Mouse (Mus musculus): ENCODE measurements around the gene Gfm1. TPM values are rescaled to one million over a fixed set of nuclear protein-coding genes. Genes with fewer than 3 reads are reported as not detected.

The Gfm1 gene
- polyA plus RNA-seq, 1 experiment = 8.0 TPM

DNA sequence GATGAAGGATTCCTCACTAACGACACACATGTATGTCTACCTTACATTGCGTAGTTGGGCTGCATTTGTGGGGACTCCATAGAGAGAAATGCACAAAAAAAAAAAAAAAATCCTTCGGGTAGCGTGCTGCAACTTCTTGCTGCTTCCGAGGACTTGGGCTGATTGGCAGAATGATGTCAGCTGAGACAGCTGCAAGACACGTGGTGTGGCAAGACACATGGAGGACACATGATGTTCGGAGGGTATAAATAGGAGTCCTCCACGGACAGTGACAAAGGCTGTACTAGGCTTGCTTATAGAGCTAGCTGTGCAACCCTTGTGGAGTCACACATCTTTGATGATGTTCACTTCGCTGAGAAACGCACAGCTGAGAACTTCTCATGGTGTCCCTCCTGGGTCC lies 52.5 kb downstream of the Gfm1 start:
- Histone ChIP-seq H3K4me3 (replicated peaks; ENCODE audit: control insufficient read depth, low read depth, low read length) (no peak overlapping the region), H3K27ac (ENCODE audit: control insufficient read depth, insufficient read depth, low read depth, low read length, poor library complexity) (no peak overlapping the region), H3K4me1 (ENCODE audit: control insufficient read depth, insufficient read depth, low read length) (no peaks in the 10 kb centered on the region)
- TF ChIP-seq POLR2A (IDR thresholded peaks at IDR 0.05; ENCODE audit: borderline replicate concordance, control insufficient read depth, low read depth, low read length) = no peak
- no peak for TF ChIP-seq CTCF (IDR thresholded peaks at IDR 0.05; ENCODE audit: control insufficient read depth, insufficient read depth, low read length)
- 86% methylated on average over 10 of the region's 10 CpGs for WGBS

DNA sequence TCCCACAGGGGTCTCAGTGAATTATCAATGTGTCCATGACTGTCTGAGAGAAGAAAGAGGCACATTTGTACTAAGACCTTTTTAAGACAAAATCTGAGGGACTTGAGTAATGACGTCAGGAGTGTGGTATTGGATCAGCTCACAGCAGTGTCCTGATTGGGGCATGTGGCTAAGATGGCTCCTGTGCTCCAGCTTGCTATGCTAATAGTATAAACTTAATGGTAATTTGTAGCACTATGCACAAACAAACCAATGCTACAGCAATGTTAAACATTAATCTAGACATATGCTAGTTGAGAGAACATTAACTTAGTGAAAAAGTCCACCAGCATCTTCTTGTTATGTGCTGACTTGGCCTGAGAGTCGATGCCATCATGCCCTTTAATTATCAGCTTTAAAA lies 55.3 kb downstream of the Gfm1 start:
- Histone ChIP-seq H3K27ac (ENCODE audit: control insufficient read depth, insufficient read depth, low read depth, low read length, poor library complexity) (no peak overlapping the region), H3K4me1 (ENCODE audit: control insufficient read depth, insufficient read depth, low read length) (no peaks in the 10 kb centered on the region), H3K4me3 (replicated peaks; ENCODE audit: control insufficient read depth, low read depth, low read length) (no peak overlapping the region)
- 78% methylated on average over 2 of the region's 2 CpGs for WGBS
- TF ChIP-seq CTCF (IDR thresholded peaks at IDR 0.05; ENCODE audit: control insufficient read depth, insufficient read depth, low read length) (no peak), POLR2A (IDR thresholded peaks at IDR 0.05; ENCODE audit: borderline replicate concordance, control insufficient read depth, low read depth, low read length) (no peak)

DNA sequence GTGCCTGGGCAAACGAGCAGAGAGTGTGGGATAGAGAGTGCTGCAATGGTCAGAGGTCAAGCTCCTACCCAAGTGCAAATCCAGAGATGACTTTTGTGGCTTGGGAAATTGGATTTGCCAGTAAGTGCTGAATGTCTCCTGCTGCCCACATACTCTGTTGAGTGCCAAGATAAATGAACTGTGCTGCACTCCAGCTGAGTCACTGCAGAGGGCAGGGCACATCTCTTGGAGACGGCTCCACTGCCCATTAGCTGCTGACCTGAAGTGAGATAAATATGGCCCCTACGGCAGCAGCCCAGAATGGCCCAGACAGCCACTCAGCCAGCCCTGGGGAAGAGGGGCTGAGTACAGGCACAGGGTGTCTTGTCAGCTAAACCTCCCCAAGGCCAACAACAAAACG lies 60.3 kb downstream of the Gfm1 start:
- TF ChIP-seq CTCF (IDR thresholded peaks at IDR 0.05; ENCODE audit: control insufficient read depth, insufficient read depth, low read length) (no peak), POLR2A (IDR thresholded peaks at IDR 0.05; ENCODE audit: borderline replicate concordance, control insufficient read depth, low read depth, low read length) (no peak)
- Histone ChIP-seq H3K4me3 (replicated peaks; ENCODE audit: control insufficient read depth, low read depth, low read length) (no peak overlapping the region), H3K27ac (ENCODE audit: control insufficient read depth, insufficient read depth, low read depth, low read length, poor library complexity) (no peak overlapping the region), H3K4me1 (ENCODE audit: control insufficient read depth, insufficient read depth, low read length) (no peaks in the 10 kb centered on the region; the same call in 1 of the 2 replicates)
- 62% methylated on average over 4 of the region's 4 CpGs for WGBS

DNA sequence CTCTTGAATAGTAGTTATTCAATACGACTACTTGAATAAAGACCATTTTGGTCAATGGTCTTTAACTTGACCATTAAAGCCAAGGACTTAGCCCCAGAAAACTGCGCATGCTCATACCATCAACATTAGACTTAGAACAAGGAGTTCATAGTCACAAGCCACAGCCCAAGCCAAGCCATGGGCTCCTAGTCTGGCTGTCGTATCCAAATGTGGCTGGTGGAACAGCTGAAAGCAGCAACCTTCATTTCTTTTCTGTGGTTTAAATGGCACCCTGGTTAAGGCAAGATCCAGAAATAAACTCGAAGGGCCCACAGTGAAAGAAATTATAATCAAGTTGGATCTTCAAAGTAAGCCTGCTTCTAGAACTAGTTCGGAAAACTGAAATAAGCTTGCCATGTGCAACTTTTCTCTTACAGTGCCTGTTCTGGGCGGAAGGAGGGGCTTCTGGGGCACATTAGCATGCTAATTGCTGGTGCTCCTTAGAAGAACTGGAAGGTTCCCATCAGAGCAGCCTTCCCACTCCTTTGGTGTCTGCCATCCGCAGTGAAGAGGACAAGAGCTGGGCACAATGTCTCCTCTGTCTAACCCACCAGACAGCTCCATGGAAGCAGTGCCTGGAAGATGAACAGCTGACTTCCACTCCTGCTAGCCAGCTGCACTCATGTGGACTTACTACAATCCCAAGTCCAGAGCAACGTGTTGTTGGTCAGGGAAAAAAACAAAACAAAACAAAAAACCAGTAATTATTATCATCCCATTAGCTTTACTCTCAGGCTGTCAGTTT lies 62.4 kb downstream of the Gfm1 start:
- Histone ChIP-seq H3K27ac (ENCODE audit: control insufficient read depth, insufficient read depth, low read depth, low read length, poor library complexity) (no peak overlapping the region), H3K4me3 (replicated peaks; ENCODE audit: control insufficient read depth, low read depth, low read length) (no peak overlapping the region), H3K4me1 (ENCODE audit: control insufficient read depth, insufficient read depth, low read length) (no peaks in the 10 kb centered on the region; the same call in 1 of the 2 replicates)
- WGBS = 77% methylated on average over 8 of the region's 8 CpGs
- TF ChIP-seq CTCF (IDR thresholded peaks at IDR 0.05; ENCODE audit: control insufficient read depth, insufficient read depth, low read length) (no peak), POLR2A (IDR thresholded peaks at IDR 0.05; ENCODE audit: borderline replicate concordance, control insufficient read depth, low read depth, low read length) (no peak)

DNA sequence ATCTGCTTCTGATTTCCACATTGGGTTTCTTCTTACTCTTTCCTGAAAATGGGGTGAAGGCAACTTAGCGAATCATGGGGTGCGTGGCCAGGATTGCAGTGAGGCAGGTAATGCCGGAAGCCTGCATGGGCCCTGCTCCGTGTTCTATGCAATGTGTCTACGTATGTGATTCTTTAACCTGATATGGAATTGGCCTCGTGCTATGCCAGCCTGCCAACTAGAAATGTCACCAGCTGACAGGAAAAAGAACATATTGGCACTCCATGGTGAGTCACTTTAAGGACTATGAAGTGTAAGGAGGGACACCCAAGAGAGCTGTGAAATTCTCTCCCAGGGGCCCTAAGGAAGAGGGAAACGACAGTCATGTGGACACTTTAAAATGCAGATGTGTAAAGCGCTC lies 63.2 kb downstream of the Gfm1 start:
- Histone ChIP-seq H3K27ac (ENCODE audit: control insufficient read depth, insufficient read depth, low read depth, low read length, poor library complexity) (no peak overlapping the region), H3K4me1 (ENCODE audit: control insufficient read depth, insufficient read depth, low read length) (no peaks in the 10 kb centered on the region; the same call in 1 of the 2 replicates), H3K4me3 (replicated peaks; ENCODE audit: control insufficient read depth, low read depth, low read length) (no peak overlapping the region)
- 78% methylated on average over 8 of the region's 8 CpGs for WGBS
- TF ChIP-seq POLR2A (IDR thresholded peaks at IDR 0.05; ENCODE audit: borderline replicate concordance, control insufficient read depth, low read depth, low read length) (no peak), CTCF (IDR thresholded peaks at IDR 0.05; ENCODE audit: control insufficient read depth, insufficient read depth, low read length) (no peak)

DNA sequence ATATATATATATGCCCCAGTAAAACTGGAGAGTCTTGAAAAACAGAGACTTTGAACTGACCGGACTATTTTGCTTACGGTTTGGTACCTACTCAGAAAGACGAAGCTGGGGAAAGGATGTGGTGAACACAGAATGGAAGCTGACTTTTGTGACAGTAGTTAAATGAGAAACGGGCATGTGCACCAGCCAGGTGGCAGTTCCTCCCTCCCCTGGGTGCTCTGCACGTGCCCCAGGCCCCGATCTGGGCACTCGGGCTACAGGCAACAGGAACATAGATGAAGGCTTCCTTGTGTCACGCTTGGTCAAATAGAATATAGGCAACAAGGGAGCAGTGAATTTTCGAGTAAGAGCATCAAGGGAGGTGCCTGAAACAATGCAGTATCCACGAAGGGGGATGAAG lies 66.4 kb downstream of the Gfm1 start:
- Histone ChIP-seq H3K4me1 (ENCODE audit: control insufficient read depth, insufficient read depth, low read length) (no peaks in the 10 kb centered on the region; the same call in 1 of the 2 replicates), H3K27ac (ENCODE audit: control insufficient read depth, insufficient read depth, low read depth, low read length, poor library complexity) (peak overlapping the region; percentile 46; the same call in 1 of the 2 replicates), H3K4me3 (replicated peaks; ENCODE audit: control insufficient read depth, low read depth, low read length) (no peak overlapping the region)
- TF ChIP-seq POLR2A (IDR thresholded peaks at IDR 0.05; ENCODE audit: borderline replicate concordance, control insufficient read depth, low read depth, low read length) (no peak), CTCF (IDR thresholded peaks at IDR 0.05; ENCODE audit: control insufficient read depth, insufficient read depth, low read length) (no peak)
- 62% methylated on average over 10 of the region's 10 CpGs for WGBS

DNA sequence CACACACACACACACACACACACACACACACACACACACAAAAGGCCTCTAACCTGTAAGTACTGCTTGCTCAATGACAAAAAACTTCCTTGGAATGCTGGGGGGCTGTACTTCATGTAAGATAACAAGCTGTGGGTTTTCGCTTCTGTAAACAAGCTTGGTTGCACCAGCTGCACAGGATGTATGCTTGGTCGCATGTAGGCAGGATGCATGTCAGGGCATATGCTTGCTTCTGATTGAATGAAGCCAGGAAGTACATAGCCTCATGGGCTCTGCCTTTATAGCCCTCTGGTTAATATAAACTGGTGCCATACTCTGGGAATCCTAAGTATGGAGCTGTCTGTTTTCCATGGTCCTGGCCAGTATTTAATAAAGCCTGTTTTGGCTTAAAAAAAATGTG lies 68.1 kb downstream of the Gfm1 start:
- Histone ChIP-seq H3K4me1 (ENCODE audit: control insufficient read depth, insufficient read depth, low read length) (no peaks in the 10 kb centered on the region; the same call in 1 of the 2 replicates), H3K27ac (ENCODE audit: control insufficient read depth, insufficient read depth, low read depth, low read length, poor library complexity) (no peak overlapping the region), H3K4me3 (replicated peaks; ENCODE audit: control insufficient read depth, low read depth, low read length) (no peak overlapping the region)
- TF ChIP-seq CTCF (IDR thresholded peaks at IDR 0.05; ENCODE audit: control insufficient read depth, insufficient read depth, low read length) (no peak), POLR2A (IDR thresholded peaks at IDR 0.05; ENCODE audit: borderline replicate concordance, control insufficient read depth, low read depth, low read length) (no peak)
- 59% methylated on average over 2 of the region's 2 CpGs for WGBS

DNA sequence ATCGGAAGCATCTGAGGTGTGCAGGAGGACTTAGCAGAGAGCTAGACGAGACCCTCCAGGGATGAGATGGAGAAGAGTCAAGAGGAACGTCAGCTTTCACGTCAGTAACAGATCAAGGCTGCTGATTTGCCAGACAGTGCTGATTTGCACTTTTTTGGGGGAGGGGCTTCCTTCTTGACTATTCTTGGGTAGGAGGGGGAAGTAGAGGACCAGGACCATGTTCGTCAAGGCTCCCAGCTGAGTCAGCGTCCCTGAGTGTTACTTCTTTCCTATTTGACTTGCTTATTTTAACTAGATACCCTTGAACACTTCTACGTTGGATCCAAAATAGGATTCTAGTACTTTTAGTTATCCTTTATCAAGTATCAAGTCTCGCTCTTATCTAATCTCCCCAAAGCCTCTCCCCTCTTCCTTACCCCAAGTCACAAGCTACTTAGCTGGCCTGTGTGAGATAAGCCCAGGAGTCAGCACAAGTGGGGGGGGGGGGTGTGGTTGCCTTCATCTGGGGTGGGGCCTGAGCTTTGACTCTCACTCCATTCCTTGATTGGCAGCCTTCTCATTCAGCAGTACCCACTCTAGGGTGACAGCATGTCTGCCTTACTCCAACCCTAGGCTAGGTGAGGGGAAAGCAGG lies 69.0 kb downstream of the Gfm1 start:
- no peak overlapping the region for H3K4me3 ChIP-seq (replicated peaks; ENCODE audit: control insufficient read depth, low read depth, low read length)
- H3K4me1 ChIP-seq (ENCODE audit: control insufficient read depth, insufficient read depth, low read length) = no peaks in the 10 kb centered on the region; the same call in 1 of the 2 replicates
- WGBS = 82% methylated on average over 8 of the region's 8 CpGs
- no peak for TF ChIP-seq POLR2A (IDR thresholded peaks at IDR 0.05; ENCODE audit: borderline replicate concordance, control insufficient read depth, low read depth, low read length)
- no peak for TF ChIP-seq CTCF (IDR thresholded peaks at IDR 0.05; ENCODE audit: control insufficient read depth, insufficient read depth, low read length)
- no peak overlapping the region for H3K27ac ChIP-seq (ENCODE audit: control insufficient read depth, insufficient read depth, low read depth, low read length, poor library complexity)

Measured in bone marrow, adult 2 months (tissue).